Mouse (Mus musculus) megakaryocyte, embryonic 14.5 days (primary cell): ENCODE measurements around the gene Myoz2.

Experiments used
- FLI1 ChIP-seq: IDR thresholded peaks from 2 replicates; pipeline ENCODE4 v1.6.1; 2012; ENCODE audit warnings: low read length, inconsistent platforms, mixed read lengths
- GATA1 ChIP-seq: IDR thresholded peaks from 3 replicates; pipeline ENCODE4 v1.6.1; 2012; ENCODE audit warnings: mixed read lengths, low read length, inconsistent platforms, borderline replicate concordance

DNA sequence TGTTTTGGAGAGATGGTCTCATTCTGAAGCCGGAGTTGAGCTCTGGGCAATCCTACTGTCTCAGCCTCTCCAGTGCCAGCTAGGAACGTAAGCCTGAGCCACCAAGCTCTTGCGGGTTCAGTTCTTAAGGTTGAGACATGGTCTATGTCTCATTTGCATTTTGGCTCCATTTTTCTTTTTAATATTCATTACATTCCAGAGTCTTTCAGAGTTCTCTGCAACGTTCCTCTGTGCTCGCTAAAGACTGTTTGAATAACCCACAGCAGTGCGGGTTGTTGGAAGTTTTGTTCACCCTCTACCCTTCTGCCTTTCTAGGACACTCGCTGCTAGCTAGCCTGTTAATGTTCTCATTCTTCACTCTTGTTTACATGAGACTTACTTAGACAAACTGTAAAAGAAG, 46.1 kb upstream of the Myoz2 start:
- no peak for TF ChIP-seq GATA1
- TF ChIP-seq FLI1: no peak
